Mouse (Mus musculus): Measurements from ENCODE around the gene Arl3. TPM values are rescaled to one million over a fixed set of nuclear protein-coding genes. Genes with fewer than 3 reads are reported as not detected.
"Not testable (repeated sequence)": the region's sequence is repeated elsewhere in the genome, so short reads cannot be mapped to it uniquely, and the experiment has no call there.

The Arl3 gene
- total RNA-seq, 2 experiments from 2014 or later: 13.2 to 15.7 TPM

- ATAC-seq (ENCODE audit: poor library complexity, severe bottlenecking): no peak
Observed at GRCm38 (mm10) chr19:46592751-46593439, 19.9 kb upstream of the Arl3 start.

- no peak for ATAC-seq (ENCODE audit: poor library complexity, severe bottlenecking)
Observed at GRCm38 (mm10) chr19:46591575-46591974, 18.6 kb upstream of the Arl3 start.

GRCm38 (mm10) chr19:46587823-46588508 is 15.0 kb upstream of the Arl3 start:
- peak; percentile 88 for ATAC-seq (ENCODE audit: poor library complexity, severe bottlenecking)

- no peak for ATAC-seq (ENCODE audit: poor library complexity, severe bottlenecking)
Observed at GRCm38 (mm10) chr19:46575196-46575595, 2.2 kb upstream of the Arl3 start.

- ATAC-seq (ENCODE audit: poor library complexity, severe bottlenecking): no peak
Observed at GRCm38 (mm10) chr19:46573990-46574389, 992 bp upstream of the Arl3 start.

GRCm38 (mm10) chr19:46572548-46572947 is 450 bp downstream of the Arl3 start:
- peak; percentile 3; the same call in 1 of the 2 replicates for ATAC-seq (ENCODE audit: poor library complexity, severe bottlenecking)

GRCm38 (mm10) chr19:46571878-46572244 is 1.1 kb downstream of the Arl3 start:
- no peak for ATAC-seq (ENCODE audit: poor library complexity, severe bottlenecking)

GRCm38 (mm10) chr19:46571211-46571877 is 1.7 kb downstream of the Arl3 start:
- ATAC-seq (ENCODE audit: poor library complexity, severe bottlenecking): not testable (repeated sequence)

- no peak for ATAC-seq (ENCODE audit: poor library complexity, severe bottlenecking)
Observed at GRCm38 (mm10) chr19:46564043-46564462, 8.9 kb downstream of the Arl3 start.

- no peak for ATAC-seq (ENCODE audit: poor library complexity, severe bottlenecking)
Observed at GRCm38 (mm10) chr19:46563603-46564002, 9.4 kb downstream of the Arl3 start.

- no peak for ATAC-seq (ENCODE audit: poor library complexity, severe bottlenecking)
Observed at GRCm38 (mm10) chr19:46562581-46563515, 10.2 kb downstream of the Arl3 start.

- peak; percentile 71 for ATAC-seq (ENCODE audit: poor library complexity, severe bottlenecking)
Observed at GRCm38 (mm10) chr19:46562132-46562531, 10.9 kb downstream of the Arl3 start.

GRCm38 (mm10) chr19:46558631-46559030 is 14.4 kb downstream of the Arl3 start:
- no peak for ATAC-seq (ENCODE audit: poor library complexity, severe bottlenecking)

GRCm38 (mm10) chr19:46558009-46558408 is 15.0 kb downstream of the Arl3 start:
- no peak for ATAC-seq (ENCODE audit: poor library complexity, severe bottlenecking)

GRCm38 (mm10) chr19:46553541-46553955 is 19.4 kb downstream of the Arl3 start:
- ATAC-seq (ENCODE audit: poor library complexity, severe bottlenecking): no peak

GRCm38 (mm10) chr19:46552496-46552895 is 20.5 kb downstream of the Arl3 start:
- ATAC-seq (ENCODE audit: poor library complexity, severe bottlenecking): no peak

- ATAC-seq (ENCODE audit: poor library complexity, severe bottlenecking): no peak
Observed at GRCm38 (mm10) chr19:46550385-46550784, 22.6 kb downstream of the Arl3 start.

GRCm38 (mm10) chr19:46548110-46548509 is 24.9 kb downstream of the Arl3 start:
- ATAC-seq (ENCODE audit: poor library complexity, severe bottlenecking): no peak

GRCm38 (mm10) chr19:46547565-46547964 is 25.4 kb downstream of the Arl3 start:
- ATAC-seq (ENCODE audit: poor library complexity, severe bottlenecking): no peak

- no peak for ATAC-seq (ENCODE audit: poor library complexity, severe bottlenecking)
Observed at GRCm38 (mm10) chr19:46542750-46543149, 30.2 kb downstream of the Arl3 start.

- ATAC-seq (ENCODE audit: poor library complexity, severe bottlenecking): no peak
Observed at GRCm38 (mm10) chr19:46538213-46538612, 34.8 kb downstream of the Arl3 start.

All from megakaryocyte, adult 5-6 weeks (primary cell).